Mouse (Mus musculus): ENCODE data around the gene Ttc28. TPM values are rescaled to one million over a fixed set of nuclear protein-coding genes. Genes with fewer than 3 reads are reported as not detected.

The Ttc28 gene
- total RNA-seq, 2 experiments from 2014 or later: 19.6 to 23.4 TPM

DNA sequence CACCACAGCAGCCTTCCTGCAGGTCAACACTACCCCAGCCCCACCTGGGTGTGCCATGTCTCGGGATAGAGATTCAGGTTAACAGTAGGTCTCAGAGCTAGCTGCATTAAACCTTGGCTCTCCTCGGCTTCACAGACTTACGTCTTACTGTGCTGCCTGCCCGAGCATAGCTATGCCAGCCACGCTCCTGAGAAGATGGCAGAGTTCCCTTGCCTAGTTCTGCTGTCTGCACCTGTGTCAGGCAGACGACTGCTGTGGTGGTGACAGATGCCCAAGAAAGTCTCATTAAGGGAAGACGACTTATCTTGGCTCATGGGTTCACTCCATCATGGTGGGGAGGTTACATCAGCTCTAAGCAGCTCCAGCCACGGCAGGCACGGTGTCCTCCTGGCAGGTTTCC is 278.7 kb downstream of the Ttc28 start:
- no peak for DNase-seq (ENCODE audit: low spot score in 2 of 2)

GRCm38 (mm10) chr5:111159628-111160321 is 280.2 kb downstream of the Ttc28 start:
- DNase-seq (ENCODE audit: low spot score in 2 of 2): no peak

- DNase-seq (ENCODE audit: low spot score in 2 of 2): no peak
Observed at GRCm38 (mm10) chr5:111161146-111161930, 281.7 kb downstream of the Ttc28 start.

DNA sequence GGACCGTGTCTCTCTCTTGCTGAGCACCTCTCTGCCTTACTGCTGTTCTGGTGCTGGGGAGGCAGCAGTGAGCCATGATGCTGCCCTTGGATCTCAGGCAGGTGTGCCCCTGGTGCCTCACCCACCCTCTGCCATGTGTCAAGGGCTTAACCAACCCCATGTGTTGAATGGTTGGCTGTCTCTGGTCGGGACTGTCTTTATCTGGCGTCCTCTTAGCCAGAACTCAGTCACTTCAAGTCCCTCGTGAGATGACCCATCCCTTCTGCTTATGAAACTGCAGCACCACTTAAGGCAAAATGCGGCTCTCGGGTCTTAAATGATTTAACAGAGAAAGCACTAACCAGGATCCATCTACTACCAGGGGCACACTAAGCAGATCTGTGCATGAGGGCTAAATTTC is 283.3 kb downstream of the Ttc28 start:
- DNase-seq (ENCODE audit: low spot score in 2 of 2): no peak

- no peak for DNase-seq (ENCODE audit: low spot score in 2 of 2)
Observed at GRCm38 (mm10) chr5:111163377-111163776, 283.8 kb downstream of the Ttc28 start.

GRCm38 (mm10) chr5:111164348-111164920 is 284.8 kb downstream of the Ttc28 start:
- no peak for DNase-seq (ENCODE audit: low spot score in 2 of 2)

DNA sequence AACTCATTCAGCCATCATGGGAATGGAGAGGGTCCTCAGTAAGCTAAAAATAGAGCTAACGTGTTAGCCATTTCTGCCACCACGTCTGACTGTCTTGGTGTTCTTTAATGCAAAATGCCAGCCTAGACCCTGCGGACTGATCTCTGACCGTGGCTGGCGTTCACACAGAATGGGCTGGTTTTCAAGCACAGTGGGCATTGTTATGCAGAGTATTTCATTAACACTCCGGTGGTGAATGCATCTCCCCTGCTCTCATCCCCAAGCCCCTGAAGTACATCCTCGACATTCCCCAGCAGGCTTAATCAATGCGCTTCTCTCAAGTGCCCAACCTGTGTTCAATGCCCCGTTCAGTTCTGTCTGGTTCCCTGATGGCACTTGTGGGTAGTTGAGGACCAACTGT is 290.8 kb downstream of the Ttc28 start:
- no peak for DNase-seq (ENCODE audit: low spot score in 2 of 2)

GRCm38 (mm10) chr5:111175410-111175809 is 295.8 kb downstream of the Ttc28 start:
- DNase-seq (ENCODE audit: low spot score in 2 of 2): no peak

GRCm38 (mm10) chr5:111175842-111176241 is 296.2 kb downstream of the Ttc28 start:
- no peak for DNase-seq (ENCODE audit: low spot score in 2 of 2)

DNA sequence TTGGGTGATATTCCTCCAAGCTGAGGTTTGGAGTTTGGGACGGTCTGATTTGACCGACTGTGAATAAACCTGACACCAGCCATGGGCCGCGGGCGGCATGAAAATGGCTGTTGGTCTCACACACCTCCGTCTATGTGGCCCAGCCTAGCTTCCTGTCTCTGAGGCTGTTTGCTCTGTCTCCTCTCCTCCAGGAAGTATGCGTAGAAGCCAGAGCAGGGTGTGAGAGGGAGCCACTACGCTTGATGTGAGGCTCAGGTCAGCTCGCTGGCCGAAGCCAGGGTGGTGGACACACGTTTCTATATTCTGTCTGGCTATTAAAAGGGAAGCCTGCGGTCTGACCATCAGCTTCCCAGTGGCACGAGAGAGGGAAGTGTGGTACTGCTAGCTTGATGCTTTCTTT is 296.8 kb downstream of the Ttc28 start:
- no peak for DNase-seq (ENCODE audit: low spot score in 2 of 2)

- no peak for DNase-seq (ENCODE audit: low spot score in 2 of 2)
Observed at GRCm38 (mm10) chr5:111178324-111179076, 298.9 kb downstream of the Ttc28 start.

GRCm38 (mm10) chr5:111179651-111180050 is 300.0 kb downstream of the Ttc28 start:
- DNase-seq (ENCODE audit: low spot score in 2 of 2): no peak

DNA sequence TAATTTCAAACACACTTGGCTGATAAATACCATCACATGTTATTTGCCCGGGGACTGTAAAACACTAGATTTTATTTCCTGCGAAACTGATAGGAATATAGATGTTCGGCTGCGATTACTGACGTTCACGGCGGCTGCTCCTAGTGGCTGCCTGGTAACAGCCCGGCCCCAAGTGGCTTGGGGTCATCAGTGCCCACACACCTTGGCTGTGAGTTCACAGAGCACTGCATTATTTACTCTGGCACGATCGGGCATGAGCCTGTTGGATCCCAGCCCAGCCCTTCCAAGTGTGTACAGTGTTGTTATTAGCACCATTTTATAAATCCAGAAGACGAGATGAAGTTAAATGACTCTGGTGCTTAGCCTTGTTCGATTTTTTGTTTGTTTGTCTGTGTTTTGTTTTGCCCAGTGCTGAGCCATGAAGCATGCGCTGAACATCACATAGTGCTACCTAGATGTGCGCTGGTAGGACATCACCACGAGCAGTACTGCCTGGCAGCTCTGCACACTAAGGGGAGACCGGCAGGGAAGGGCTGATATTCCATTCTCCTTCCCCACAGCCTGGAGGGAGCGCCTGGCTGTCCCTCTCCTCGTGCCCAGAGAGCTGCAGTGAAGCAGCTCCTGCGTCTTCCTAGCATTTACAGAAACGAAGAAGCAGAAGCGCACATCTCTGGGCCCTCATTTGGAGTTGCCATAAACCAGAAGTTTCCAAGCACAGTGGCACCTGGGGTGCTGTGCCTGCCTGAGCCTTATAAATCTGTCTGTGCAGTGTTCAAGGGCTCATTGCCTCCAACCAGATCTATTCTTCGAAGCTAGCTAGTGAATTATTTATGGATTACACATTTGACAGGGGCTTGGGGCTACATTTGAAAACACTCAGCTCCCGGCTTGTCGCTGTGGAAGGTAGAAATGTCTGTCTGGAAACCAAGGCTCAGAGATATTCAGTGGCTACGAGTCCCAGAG is 300.8 kb downstream of the Ttc28 start:
- no peak for DNase-seq (ENCODE audit: low spot score in 2 of 2)

- no peak for DNase-seq (ENCODE audit: low spot score in 2 of 2)
Observed at GRCm38 (mm10) chr5:111181204-111181912, 301.8 kb downstream of the Ttc28 start.

DNA sequence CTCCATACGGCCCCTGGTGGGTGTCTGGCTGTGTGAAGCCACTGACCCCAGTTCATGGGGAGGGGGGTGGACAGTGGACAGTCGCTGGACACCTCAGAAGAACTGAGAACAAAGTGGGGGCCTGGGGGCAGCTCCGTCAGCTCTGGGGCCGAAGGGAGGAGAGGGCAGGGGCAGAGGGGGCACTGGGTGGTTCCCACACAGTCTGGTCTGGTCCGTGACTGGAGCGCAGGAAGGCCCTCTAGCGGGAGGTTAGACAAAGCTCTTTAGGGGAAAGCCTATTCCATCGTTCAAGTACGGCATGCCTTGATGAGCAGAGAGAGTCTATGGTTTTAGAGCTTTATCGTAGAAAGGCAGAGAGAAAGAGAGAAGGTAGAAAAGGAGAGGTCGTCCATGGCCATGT is 307.0 kb downstream of the Ttc28 start:
- DNase-seq (ENCODE audit: low spot score in 2 of 2): no peak

DNA sequence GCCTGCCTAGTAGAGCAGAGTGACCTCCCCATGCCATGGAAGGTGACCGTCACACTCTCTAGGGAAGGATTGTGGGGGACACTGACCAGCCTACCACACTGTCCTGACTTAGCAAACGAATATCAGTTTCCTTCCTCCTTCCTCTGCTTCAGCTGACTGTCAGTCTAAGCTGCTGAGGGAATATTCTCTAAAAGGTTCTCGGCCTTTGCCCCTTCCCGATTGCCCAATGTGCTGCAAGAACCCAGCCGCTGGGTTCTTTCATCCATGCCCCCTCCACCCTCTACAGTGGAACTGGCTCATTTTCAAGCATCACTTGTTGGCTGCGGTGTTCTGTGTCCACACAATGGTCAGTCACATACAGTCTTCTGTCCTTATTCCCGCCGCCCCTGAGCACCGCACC is 312.4 kb downstream of the Ttc28 start:
- no peak for DNase-seq (ENCODE audit: low spot score in 2 of 2)

GRCm38 (mm10) chr5:111194829-111195228 is 315.2 kb downstream of the Ttc28 start:
- no peak for DNase-seq (ENCODE audit: low spot score in 2 of 2)

- no peak for DNase-seq (ENCODE audit: low spot score in 2 of 2)
Observed at GRCm38 (mm10) chr5:111195488-111196485, 316.2 kb downstream of the Ttc28 start.

- DNase-seq (ENCODE audit: low spot score in 2 of 2): no peak
Observed at GRCm38 (mm10) chr5:111197727-111198126, 318.1 kb downstream of the Ttc28 start.
